Mouse (Mus musculus) bone marrow, adult 2 months (tissue): ENCODE results near the gene S100a6. TPM values are rescaled to one million over a fixed set of nuclear protein-coding genes. Genes with fewer than 3 reads are reported as not detected.

Source experiments
- H3K27ac ChIP-seq: fragments of 200-500 bp; 2 replicates; pipeline ENCODE4 v1.5.1; 2012; ENCODE audit warnings: low read depth, mild to moderate bottlenecking, control low read depth, inconsistent platforms, low read length; ENCODE audit not compliant: control insufficient read depth, poor library complexity, insufficient read depth
- H3K4me1 ChIP-seq: fragments of 200-500 bp; 2 replicates; pipeline ENCODE4 v1.6.1; 2011; ENCODE audit warnings: low read length; ENCODE audit not compliant: control insufficient read depth, insufficient read depth
- H3K4me3 ChIP-seq: fragments of 200-500 bp; replicated peaks from 2 replicates; pipeline ENCODE3; 2011; ENCODE audit warnings: mild to moderate bottlenecking, low read depth, low read length, control low read depth; ENCODE audit not compliant: control insufficient read depth
- CTCF ChIP-seq: fragments of 200-500 bp; IDR thresholded peaks from 2 replicates; pipeline ENCODE4 v1.5.1; 2011; ENCODE audit warnings: low read length, control low read depth; ENCODE audit not compliant: control insufficient read depth, insufficient read depth
- POLR2A ChIP-seq: fragments of 200-500 bp; IDR thresholded peaks from 2 replicates; pipeline ENCODE4 v1.6.1; 2011; ENCODE audit warnings: low read depth, mild to moderate bottlenecking, control low read depth, low read length, borderline replicate concordance; ENCODE audit not compliant: control insufficient read depth
- WGBS: fragments of 180-500 bp; shearing (Covaris S2); methylation state at CpG from one replicate; pipeline ENCODE4 v1.1.7; 2018; 5-methylcytosine and 5-hydroxymethylcytosine counted together
- polyA plus RNA-seq: library from polyadenylated mRNA; stranded (reverse); fragments of >200 nt; gene quantifications from 2 replicates; pipeline ENCODE4 v1.2.4, GENCODE M21; 2011; ENCODE audit warnings: low replicate concordance; ENCODE audit not compliant: missing spikeins, insufficient read depth, insufficient read length

The S100a6 gene
- polyA plus RNA-seq, 1 experiment = 969 TPM

DNA sequence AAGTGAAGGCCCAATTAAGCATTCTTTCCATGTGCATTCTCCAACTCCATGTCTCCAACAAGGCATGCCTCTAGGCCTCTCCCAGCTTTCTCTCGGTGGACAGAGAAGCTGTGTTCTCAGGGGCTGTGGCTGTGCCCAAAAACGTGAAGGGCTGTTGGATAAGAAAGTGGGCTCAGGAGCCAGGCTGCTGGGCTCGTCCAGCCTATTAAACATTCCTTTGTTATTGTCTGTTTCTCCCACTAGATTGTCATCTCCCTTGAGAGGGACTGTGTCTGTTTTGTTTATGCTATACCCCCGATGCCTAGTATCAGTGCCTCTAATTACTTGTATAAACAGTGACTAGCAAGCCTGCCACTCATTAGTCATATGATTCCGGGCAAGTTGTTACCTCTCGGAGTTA, 14.9 kb upstream of the S100a6 start:
- Histone ChIP-seq H3K4me1 (peaks cover 1% of the 10 kb centered on the region), H3K4me3 (no peak overlapping the region), H3K27ac (no peak overlapping the region)
- WGBS = 77% methylated on average over 6 of the region's 6 CpGs
- TF ChIP-seq POLR2A (no peak), CTCF (no peak)

DNA sequence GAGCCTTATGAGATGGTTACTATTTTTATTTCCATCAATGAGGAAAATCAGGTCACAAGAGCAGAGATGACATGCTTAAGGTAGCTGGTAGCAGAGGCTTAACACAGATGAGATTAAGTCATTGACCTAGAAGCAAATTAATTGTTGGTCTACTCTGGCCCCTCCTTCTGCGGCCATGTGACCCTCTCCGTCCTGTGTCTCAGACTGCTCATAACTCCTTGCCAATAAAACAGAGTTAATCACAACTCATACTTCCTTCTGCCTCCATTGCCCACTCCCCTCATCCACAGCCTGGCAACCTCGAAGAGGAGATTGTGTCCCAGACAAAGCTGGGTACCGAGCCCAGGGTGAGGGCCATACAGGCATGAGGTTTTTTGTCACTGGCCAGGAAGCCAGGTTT, 14.5 kb upstream of the S100a6 start:
- no peak for TF ChIP-seq POLR2A
- TF ChIP-seq CTCF = no peak
- Histone ChIP-seq H3K4me1 (peaks cover 1% of the 10 kb centered on the region), H3K4me3 (no peak overlapping the region), H3K27ac (no peak overlapping the region)
- WGBS = 41% methylated on average over 4 of the region's 4 CpGs

DNA sequence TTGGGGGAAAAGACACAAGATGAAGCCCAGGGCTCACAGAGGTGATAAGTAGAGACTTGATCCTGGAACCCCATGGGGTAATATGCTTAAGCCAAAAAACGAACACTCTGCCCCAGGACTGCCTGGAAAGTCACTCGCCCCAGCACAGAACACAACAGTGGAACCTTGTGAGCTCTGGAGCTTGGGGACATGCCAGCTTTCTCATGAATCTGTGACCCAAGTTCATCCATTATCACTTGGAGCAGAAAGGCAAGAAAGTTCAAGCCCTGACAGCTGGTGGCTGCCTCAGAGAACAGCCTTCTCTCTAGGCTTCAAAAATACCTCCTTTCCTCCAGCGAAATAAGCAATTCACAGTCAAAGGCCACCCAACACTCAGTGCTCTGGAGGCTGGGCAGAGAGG, 13.3 kb upstream of the S100a6 start:
- 73% methylated on average over 3 of the region's 3 CpGs for WGBS
- Histone ChIP-seq H3K27ac (no peak overlapping the region), H3K4me3 (no peak overlapping the region), H3K4me1 (peaks cover 3% of the 10 kb centered on the region)
- TF ChIP-seq CTCF = no peak
- TF ChIP-seq POLR2A = no peak

DNA sequence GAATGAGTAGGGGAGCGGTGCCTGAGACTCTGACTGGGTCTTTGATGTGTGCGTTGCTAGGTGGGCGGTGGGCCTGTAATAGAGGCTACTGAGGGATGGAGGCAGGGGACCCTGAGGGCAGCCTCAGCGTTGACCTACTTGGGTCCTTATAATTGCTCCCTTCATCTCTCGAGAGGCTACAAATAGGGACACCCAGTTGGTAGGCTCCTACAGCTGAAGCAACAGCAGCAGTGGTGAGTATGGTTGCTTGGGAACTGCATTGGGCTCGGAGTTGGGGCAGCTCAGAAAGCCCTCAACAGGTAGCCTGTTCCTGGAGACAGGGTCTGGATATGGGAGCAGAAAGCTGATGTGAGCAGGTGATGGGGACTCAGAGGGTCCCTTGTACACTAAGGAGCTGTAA, 12.6 kb upstream of the S100a6 start:
- TF ChIP-seq CTCF (no peak), POLR2A (no peak)
- Histone ChIP-seq H3K27ac (no peak overlapping the region), H3K4me1 (peaks cover 3% of the 10 kb centered on the region), H3K4me3 (no peak overlapping the region)
- 81% methylated on average over 6 of the region's 6 CpGs for WGBS

DNA sequence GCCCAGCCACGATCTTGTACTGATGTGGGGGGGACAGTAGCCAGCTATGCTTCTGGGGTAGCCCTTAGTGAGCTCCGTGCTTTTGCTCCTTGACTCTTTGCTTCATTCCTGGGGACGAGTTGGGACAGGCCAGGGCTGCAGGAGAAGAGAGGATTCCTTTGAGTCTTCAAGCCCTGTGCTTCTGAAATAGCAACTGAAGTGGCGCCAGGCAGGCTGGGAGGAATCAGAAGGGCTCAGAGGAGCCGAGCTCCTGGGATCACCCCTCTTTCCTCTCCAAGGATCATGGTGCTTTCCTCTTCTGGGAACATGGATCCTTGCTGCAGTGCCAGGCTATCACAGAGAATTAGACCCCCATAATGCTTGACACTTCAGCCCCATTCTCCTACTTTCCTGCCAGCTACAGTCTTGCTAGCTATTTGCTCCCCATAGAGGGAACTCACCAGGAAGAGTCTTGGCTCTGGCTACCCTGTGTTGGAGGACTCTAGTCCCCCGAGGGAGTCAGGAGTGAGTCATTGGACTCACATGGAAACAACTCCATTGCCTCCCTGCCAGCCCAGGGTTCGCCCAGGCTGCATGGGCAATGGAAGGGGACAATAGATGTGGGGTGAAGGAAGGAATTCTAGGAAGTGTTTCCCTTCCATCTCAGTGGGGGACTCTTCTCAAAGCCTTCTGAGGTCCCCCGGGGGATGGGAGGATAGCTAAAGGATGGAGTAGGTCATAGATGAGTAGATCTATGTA, 12.1 kb upstream of the S100a6 start:
- TF ChIP-seq POLR2A (no peak), CTCF (no peak)
- Histone ChIP-seq H3K4me1 (peaks cover 3% of the 10 kb centered on the region), H3K27ac (no peak overlapping the region), H3K4me3 (no peak overlapping the region)
- 73% methylated on average over 8 of the region's 8 CpGs for WGBS

DNA sequence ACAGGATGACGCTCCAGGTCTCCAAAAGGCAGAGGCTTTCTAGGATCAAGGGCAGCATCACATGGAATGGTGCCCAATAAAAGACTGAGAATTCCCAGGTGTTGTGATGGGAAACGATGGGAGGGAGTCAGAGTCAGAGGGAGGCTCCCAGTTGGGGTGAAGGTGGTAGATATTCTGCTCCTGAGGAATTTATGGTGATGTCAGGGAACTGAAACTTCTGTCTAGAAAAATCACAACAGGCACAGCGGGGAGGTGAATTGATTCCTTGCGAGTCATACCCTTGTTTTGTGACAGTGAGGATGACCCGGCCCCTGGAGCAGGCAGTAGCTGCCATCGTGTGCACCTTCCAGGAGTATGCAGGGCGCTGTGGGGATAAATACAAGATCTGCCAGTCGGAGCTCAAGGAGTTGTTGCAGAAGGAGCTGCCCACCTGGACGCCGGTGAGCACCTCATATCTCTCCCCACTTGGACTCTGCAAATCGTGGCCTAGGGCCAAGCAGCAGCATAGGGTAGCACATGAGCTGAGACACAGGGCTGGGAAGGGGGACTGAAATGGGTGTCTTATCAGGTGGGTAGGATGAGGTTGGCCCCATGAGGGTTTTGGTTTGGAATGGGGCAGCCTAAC, 11.1 kb upstream of the S100a6 start, which contains the start of gene Gm42674:
Gene Gm42674 (plus strand): TSS at position 419 of the 625 bp plus-strand sequence.
- 80% methylated on average over 11 of the region's 11 CpGs for WGBS
- TF ChIP-seq POLR2A = no peak
- H3K27ac ChIP-seq = no peak within 1 kb of the TSS
- peaks cover 3% of the 10 kb centered on the region for H3K4me1 ChIP-seq
- H3K4me3 ChIP-seq = no peak within 1 kb of the TSS

DNA sequence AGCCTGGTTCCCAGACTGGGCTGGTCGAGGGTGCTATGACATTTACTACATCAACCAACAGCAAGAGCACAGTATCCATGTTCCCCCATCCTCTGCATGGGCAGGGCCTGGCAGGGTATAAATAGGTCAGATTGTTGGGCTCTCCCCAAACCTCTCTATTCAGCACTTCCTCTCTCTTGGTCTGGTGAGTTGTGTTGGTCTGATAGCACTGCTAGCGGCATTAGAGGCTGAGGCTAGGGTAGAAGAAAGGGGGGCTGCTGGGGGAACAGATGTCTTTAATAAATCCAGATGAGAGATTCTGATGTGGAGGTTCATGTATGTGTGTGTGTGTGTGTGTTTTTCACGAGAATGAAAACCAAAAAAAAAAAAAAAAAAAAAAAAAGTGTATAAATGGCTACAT, 9.1 kb upstream of the S100a6 start, which contains the start of gene S100a4:
Gene S100a4 (plus strand): TSS at position 149 of the 400 bp plus-strand sequence.
- 4% methylated on average over 3 of the region's 3 CpGs for WGBS
- Histone ChIP-seq H3K27ac (no peak within 1 kb of the TSS), H3K4me1 (peaks cover 5% of the 10 kb centered on the region), H3K4me3 (peak within 1 kb of the TSS; percentile 34)
- no peak for TF ChIP-seq CTCF
- TF ChIP-seq POLR2A = no peak

DNA sequence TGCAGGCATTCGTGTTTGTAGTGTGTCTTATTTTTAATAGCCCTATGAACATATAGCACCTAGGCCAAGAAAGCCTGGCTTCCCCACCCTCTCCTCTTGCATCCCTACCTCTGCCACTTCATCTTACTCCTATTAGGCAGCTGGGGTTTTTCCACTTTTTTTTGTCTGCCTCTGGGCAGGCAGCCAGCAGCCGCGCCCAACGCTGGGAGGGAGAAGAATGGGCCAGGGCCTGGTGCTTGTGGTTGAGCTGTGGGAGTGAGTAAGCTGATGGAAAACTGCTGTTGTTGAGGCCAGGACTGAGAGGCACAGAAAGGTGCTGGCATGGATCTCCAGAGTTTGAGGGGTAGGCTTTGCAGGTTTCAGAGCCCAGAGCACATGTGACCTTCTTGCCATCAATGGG, 8.3 kb upstream of the S100a6 start:
- TF ChIP-seq CTCF (no peak), POLR2A (no peak)
- Histone ChIP-seq H3K27ac (no peak overlapping the region), H3K4me1 (peaks cover 6% of the 10 kb centered on the region), H3K4me3 (peak overlapping the region; percentile 9)
- 19% methylated on average over 4 of the region's 4 CpGs for WGBS
